23 mouse cellular contexts compared by ENCODE assay signal in genomic region chr17:65828951-65829350, GRCm38 (mm10). TPM values are rescaled to one million over a fixed set of nuclear protein-coding genes. Genes with fewer than 3 reads are reported as not detected.
DNase-seq lines count a peak whose midpoint lies in the region; ATAC-seq and TF ChIP-seq lines count a peak whose summit lies in the region.
"Had no signal": no experiment of that assay in that cellular context is flagged by ENCODE, and none has a peak within 500 bp of the region (broad histone marks: within the 10 kb centered on the region; RNA-seq: fewer than 3 reads in every experiment).

No protein-coding gene starts in this region.

- no peak for DNase-seq in hindbrain, embryonic 14.5 days (ENCODE audit: low spot score)
- no peak for DNase-seq in hindbrain, postnatal 0 days (ENCODE audit: low spot score)
- peak; percentile 53 for DNase-seq in kidney, adult 9 months
- DNase-seq in midbrain, embryonic 11.5 days (ENCODE audit: low spot score, missing footprints) = peak; percentile 81
- no peak for DNase-seq in midbrain, postnatal 0 days (ENCODE audit: low spot score)
- no peak for DNase-seq in thymus, postnatal 4 days
- DNase-seq: adrenal gland, adult 8-10 months; adrenal gland, postnatal 36 days; B cell, adult 2 months; cerebellum, adult 2 months; cerebellum, postnatal 14 days; embryo, embryonic 11 days; gastrocnemius, adult 2 months; gastrocnemius, postnatal 25 days had no signal

- no peak overlapping the region for H3K4me2 ChIP-seq in hindbrain, embryonic 14.5 days (replicated peaks)
- H3K4me2 ChIP-seq in hindbrain, postnatal 0 days (ENCODE audit: low read depth, low read length) = no peak overlapping the region
- no peak overlapping the region for H3K4me2 ChIP-seq in kidney, embryonic 15.5 days
- H3K4me2 ChIP-seq in midbrain, embryonic 11.5 days = no peak overlapping the region
- H3K4me2 ChIP-seq in midbrain, postnatal 0 days (ENCODE audit: low read depth, low read length, poor library complexity, severe bottlenecking) = no peak overlapping the region
- H3K4me2 ChIP-seq: embryonic facial prominence, embryonic 15.5 days; heart, embryonic 12.5 days had no signal

- peaks cover 86% of the 10 kb centered on the region for H3K36me3 ChIP-seq in hindbrain, embryonic 14.5 days (replicated peaks; ENCODE audit: control insufficient read depth, insufficient read depth)
- H3K36me3 ChIP-seq in hindbrain, postnatal 0 days (ENCODE audit: insufficient read depth, low read length) = peaks cover 31% of the 10 kb centered on the region
- H3K36me3 ChIP-seq in kidney, embryonic 15.5 days = peaks cover 92% of the 10 kb centered on the region
- peaks cover 23% of the 10 kb centered on the region for H3K36me3 ChIP-seq in midbrain, embryonic 11.5 days (ENCODE audit: control insufficient read depth, insufficient read depth, low read length)
- H3K36me3 ChIP-seq in midbrain, postnatal 0 days (ENCODE audit: insufficient read depth, low read length) = peaks cover 44% of the 10 kb centered on the region

- H3K9ac ChIP-seq in hindbrain, embryonic 14.5 days = no peak overlapping the region
- H3K9ac ChIP-seq in hindbrain, postnatal 0 days (replicated peaks; ENCODE audit: low read length) = no peak overlapping the region
- no peak overlapping the region for H3K9ac ChIP-seq in kidney, embryonic 15.5 days
- no peak overlapping the region for H3K9ac ChIP-seq in midbrain, embryonic 11.5 days (ENCODE audit: low read length)
- no peak overlapping the region for H3K9ac ChIP-seq in midbrain, postnatal 0 days (replicated peaks; ENCODE audit: low read length, poor library complexity, severe bottlenecking)
- H3K9ac ChIP-seq: embryonic facial prominence, embryonic 15.5 days; heart, embryonic 12.5 days had no signal

- no peaks in the 10 kb centered on the region for H3K27me3 ChIP-seq in hindbrain, embryonic 14.5 days (ENCODE audit: control insufficient read depth, insufficient read depth, low read length)
- no peaks in the 10 kb centered on the region for H3K27me3 ChIP-seq in hindbrain, postnatal 0 days (ENCODE audit: insufficient read depth, low read length)
- H3K27me3 ChIP-seq in kidney, embryonic 15.5 days = no peaks in the 10 kb centered on the region
- H3K27me3 ChIP-seq in midbrain, embryonic 11.5 days (ENCODE audit: control insufficient read depth, insufficient read depth, low read length) = no peaks in the 10 kb centered on the region
- H3K27me3 ChIP-seq in midbrain, postnatal 0 days (ENCODE audit: insufficient read depth, low read length) = no peaks in the 10 kb centered on the region
- H3K27me3 ChIP-seq: embryonic facial prominence, embryonic 15.5 days; heart, embryonic 12.5 days had no signal

- no peak overlapping the region for H3K4me3 ChIP-seq in hindbrain, embryonic 14.5 days (replicated peaks; ENCODE audit: low read length)
- H3K4me3 ChIP-seq in hindbrain, postnatal 0 days (ENCODE audit: low read length) = no peak overlapping the region
- H3K4me3 ChIP-seq in kidney, embryonic 15.5 days (replicated peaks) = no peak overlapping the region
- H3K4me3 ChIP-seq in midbrain, embryonic 11.5 days (ENCODE audit: low read depth, low read length) = no peak overlapping the region
- no peak overlapping the region for H3K4me3 ChIP-seq in midbrain, postnatal 0 days (ENCODE audit: low read depth, low read length)
- H3K4me3 ChIP-seq: embryonic facial prominence, embryonic 15.5 days; erythroblast, embryonic 14.5 days; forebrain, embryonic 10.5 days; gastrocnemius, adult 2 months; heart, embryonic 12.5 days; hindbrain, embryonic 10.5 days had no signal

- peak overlapping the region; percentile 26; the same call in 1 of the 2 replicates for H3K27ac ChIP-seq in hindbrain, embryonic 14.5 days
- H3K27ac ChIP-seq in hindbrain, postnatal 0 days = no peak overlapping the region
- H3K27ac ChIP-seq in kidney, embryonic 15.5 days = no peak overlapping the region
- H3K27ac ChIP-seq in midbrain, embryonic 11.5 days (ENCODE audit: low read depth, low read length) = no peak overlapping the region
- H3K27ac ChIP-seq in midbrain, postnatal 0 days (ENCODE audit: low read depth, low read length) = no peak overlapping the region
- H3K27ac ChIP-seq: embryonic facial prominence, embryonic 15.5 days; forebrain, embryonic 10.5 days; gastrocnemius, adult 2 months; hindbrain, embryonic 10.5 days had no signal

- TF ChIP-seq CTCF in hindbrain, postnatal 0 days (IDR thresholded peaks at IDR 0.05; ENCODE audit: low read depth) = no peak
- TF ChIP-seq CTCF in midbrain, postnatal 0 days (IDR thresholded peaks at IDR 0.05) = no peak

- H3K9me3 ChIP-seq in hindbrain, embryonic 14.5 days (ENCODE audit: control insufficient read depth, low read length) = no peaks in the 10 kb centered on the region
- H3K9me3 ChIP-seq in hindbrain, postnatal 0 days (ENCODE audit: low read length) = no peaks in the 10 kb centered on the region
- no peaks in the 10 kb centered on the region for H3K9me3 ChIP-seq in kidney, embryonic 15.5 days (replicated peaks)
- no peaks in the 10 kb centered on the region for H3K9me3 ChIP-seq in midbrain, embryonic 11.5 days (ENCODE audit: control insufficient read depth, low read length)
- H3K9me3 ChIP-seq in midbrain, postnatal 0 days (ENCODE audit: low read length) = no peaks in the 10 kb centered on the region
- H3K9me3 ChIP-seq: embryonic facial prominence, embryonic 15.5 days; forebrain, embryonic 10.5 days; G1E; heart, embryonic 12.5 days; hindbrain, embryonic 10.5 days had no signal

- H3K4me1 ChIP-seq in hindbrain, embryonic 14.5 days (replicated peaks; ENCODE audit: control insufficient read depth, insufficient read depth, low read length) = no peaks in the 10 kb centered on the region; the same call in 1 of the 2 replicates
- H3K4me1 ChIP-seq in hindbrain, postnatal 0 days (ENCODE audit: insufficient read depth, low read length) = no peaks in the 10 kb centered on the region
- H3K4me1 ChIP-seq in kidney, embryonic 15.5 days = no peaks in the 10 kb centered on the region
- H3K4me1 ChIP-seq in midbrain, embryonic 11.5 days (ENCODE audit: control insufficient read depth, insufficient read depth, low read length) = no peaks in the 10 kb centered on the region
- no peaks in the 10 kb centered on the region for H3K4me1 ChIP-seq in midbrain, postnatal 0 days (ENCODE audit: insufficient read depth, low read length)
- H3K4me1 ChIP-seq: embryonic facial prominence, embryonic 15.5 days had no signal

- ATAC-seq in hindbrain, embryonic 14.5 days (ENCODE audit: low FRiP score) = no peak
- ATAC-seq in hindbrain, postnatal 0 days = no peak
- no peak for ATAC-seq in kidney, embryonic 15.5 days (replicated peaks; ENCODE audit: low FRiP score)
- ATAC-seq in midbrain, embryonic 11.5 days (ENCODE audit: low FRiP score) = no peak
- ATAC-seq in midbrain, postnatal 0 days (ENCODE audit: low FRiP score) = no peak
- ATAC-seq: CD4-positive, CD25-positive, alpha-beta regulatory T cell, adult 4 months; forebrain, embryonic 14.5 days had no signal

- WGBS in hindbrain, embryonic 14.5 days = 90% methylated on average over 11 of the region's 11 CpGs
- 91% methylated on average over 11 of the region's 11 CpGs for WGBS in hindbrain, postnatal 0 days
- 86% methylated on average over 11 of the region's 11 CpGs for WGBS in kidney, embryonic 15.5 days
- WGBS in midbrain, embryonic 11.5 days = 94% methylated on average over 11 of the region's 11 CpGs
- WGBS in midbrain, postnatal 0 days = 94% methylated on average over 11 of the region's 11 CpGs

RNA-seq across cellular contexts. Expression of gene Ppp4r1, which starts 46.6 kb away (rescaled TPM):
- polyA plus RNA-seq in hindbrain, embryonic 14.5 days (2014; fragmentation: Nextera tagmentation; extraction: Ambion mirVana) = 42.6 and 49.1 TPM in 2 replicates
- 39.4 and 48.6 TPM in 2 replicates for total RNA-seq in hindbrain, postnatal 0 days (2014; rRNA removed)
- polyA plus RNA-seq in hindbrain, postnatal 0 days (2015; fragmentation: Nextera tagmentation; extraction: Ambion mirVana) = 24.9 and 26.2 TPM in 2 replicates
- 42.3 and 44.6 TPM in 2 replicates for polyA plus RNA-seq in kidney, embryonic 15.5 days (2015; fragmentation: Nextera tagmentation; extraction: Ambion mirVana)
- polyA plus RNA-seq in midbrain, embryonic 11.5 days (2014; fragmentation: Nextera tagmentation; extraction: Ambion mirVana) = 51.0 and 58.0 TPM in 2 replicates
- 45.6 and 58.3 TPM in 2 replicates for total RNA-seq in midbrain, postnatal 0 days (2014; rRNA removed)
- polyA plus RNA-seq in midbrain, postnatal 0 days (2015; fragmentation: Nextera tagmentation; extraction: Ambion mirVana) = 24.2 and 28.6 TPM in 2 replicates

RNA-seq across cellular contexts. Expression of gene Rab31, which starts 56.4 kb away (rescaled TPM):
- 81.7 and 86.8 TPM in 2 replicates for polyA plus RNA-seq in hindbrain, embryonic 14.5 days (2014; fragmentation: Nextera tagmentation; extraction: Ambion mirVana)
- 88.1 and 89.8 TPM in 2 replicates for total RNA-seq in hindbrain, postnatal 0 days (2014; rRNA removed)
- 67.2 and 70.9 TPM in 2 replicates for polyA plus RNA-seq in hindbrain, postnatal 0 days (2015; fragmentation: Nextera tagmentation; extraction: Ambion mirVana)
- polyA plus RNA-seq in kidney, embryonic 15.5 days (2015; fragmentation: Nextera tagmentation; extraction: Ambion mirVana) = 32.9 and 33.6 TPM in 2 replicates
- polyA plus RNA-seq in midbrain, embryonic 11.5 days (2014; fragmentation: Nextera tagmentation; extraction: Ambion mirVana) = 67.6 and 72.9 TPM in 2 replicates
- total RNA-seq in midbrain, postnatal 0 days (2014; rRNA removed) = 81.1 and 88.1 TPM in 2 replicates
- 66.8 and 67.6 TPM in 2 replicates for polyA plus RNA-seq in midbrain, postnatal 0 days (2015; fragmentation: Nextera tagmentation; extraction: Ambion mirVana)
- polyA plus RNA-seq: erythroblast, embryonic 14.5 days had no signal

RNA-seq across cellular contexts. Expression of gene Ralbp1, which starts 56.6 kb away (rescaled TPM):
- polyA plus RNA-seq in hindbrain, embryonic 14.5 days (2014; fragmentation: Nextera tagmentation; extraction: Ambion mirVana) = 40.5 and 44.2 TPM in 2 replicates
- total RNA-seq in hindbrain, postnatal 0 days (2014; rRNA removed) = 34.0 and 35.9 TPM in 2 replicates
- 51.6 and 54.0 TPM in 2 replicates for polyA plus RNA-seq in hindbrain, postnatal 0 days (2015; fragmentation: Nextera tagmentation; extraction: Ambion mirVana)
- polyA plus RNA-seq in kidney, embryonic 15.5 days (2015; fragmentation: Nextera tagmentation; extraction: Ambion mirVana) = 66.0 and 70.2 TPM in 2 replicates
- polyA plus RNA-seq in midbrain, embryonic 11.5 days (2014; fragmentation: Nextera tagmentation; extraction: Ambion mirVana) = 39.5 and 45.4 TPM in 2 replicates
- total RNA-seq in midbrain, postnatal 0 days (2014; rRNA removed) = 32.9 and 42.0 TPM in 2 replicates
- 50.0 and 55.8 TPM in 2 replicates for polyA plus RNA-seq in midbrain, postnatal 0 days (2015; fragmentation: Nextera tagmentation; extraction: Ambion mirVana)

Comparison
In these comparisons a context has a peak if more than half of its experiments do, and no peak if none do; other contexts are left out.
1. DNase-seq: peak in kidney, adult 9 months (single experiment) and midbrain, embryonic 11.5 days (single experiment); none in hindbrain, embryonic 14.5 days (single experiment), hindbrain, postnatal 0 days (single experiment), midbrain, postnatal 0 days (single experiment) and thymus, postnatal 4 days (single experiment).